Mouse (Mus musculus): Measurements from ENCODE around the gene Slc35b1.

Gene Slc35b1

GRCm38 (mm10) chr11:95384319-95384972 lies at the start of gene Slc35b1:
Gene Slc35b1, plus strand, starts transcription at chr11:95384692.
- TF ChIP-seq GATA4 (IDR thresholded peaks at IDR 0.05; ENCODE audit: insufficient replicate concordance, low read length) = peak; percentile 64; the same call in 1 of the 2 replicates

- no peak for TF ChIP-seq GATA4 (IDR thresholded peaks at IDR 0.05; ENCODE audit: insufficient replicate concordance, low read length)
These were observed 47.8 kb upstream of the Slc35b1 start, which contains the start of gene Fam117a for GRCm38 (mm10) chr11:95336568-95337128. Gene Fam117a, plus strand, starts transcription at chr11:95337018.

DNA sequence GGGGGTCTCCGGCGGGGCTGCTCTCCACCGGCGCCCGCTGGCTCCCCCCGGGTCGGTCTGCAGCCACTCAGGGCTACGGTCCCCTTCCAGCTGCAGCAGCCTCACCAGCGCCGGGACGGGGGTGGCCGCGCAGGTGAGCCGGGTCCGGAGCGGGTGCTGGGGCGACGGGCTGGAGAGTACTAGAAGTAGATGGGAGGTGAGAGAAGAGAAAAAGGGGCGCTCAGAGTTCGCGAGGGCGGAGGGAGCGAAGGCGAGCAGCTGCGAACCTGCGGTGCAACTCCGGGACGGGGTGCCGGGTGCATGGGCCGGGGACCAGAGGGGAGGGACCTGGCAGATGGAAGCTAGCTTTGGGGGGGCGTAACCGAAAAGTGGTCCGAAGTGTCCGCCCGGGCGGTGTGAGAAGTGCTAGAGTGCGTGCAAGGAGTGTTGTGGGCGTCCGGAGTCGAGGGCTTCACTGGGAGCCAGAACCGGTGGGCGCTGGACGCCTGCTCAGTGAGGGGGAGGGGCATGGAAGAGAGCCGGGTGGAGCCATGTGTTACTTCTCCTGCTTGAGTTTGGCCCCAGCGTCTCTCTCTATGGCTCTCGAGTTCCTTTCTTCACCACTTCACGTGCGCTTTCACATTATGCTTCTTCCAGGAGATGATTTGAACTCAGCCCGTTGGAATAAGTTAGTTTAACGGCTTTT lies 47.2 kb upstream of the Slc35b1 start:
- TF ChIP-seq GATA4 (IDR thresholded peaks at IDR 0.05; ENCODE audit: insufficient replicate concordance, low read length) = no peak

DNA sequence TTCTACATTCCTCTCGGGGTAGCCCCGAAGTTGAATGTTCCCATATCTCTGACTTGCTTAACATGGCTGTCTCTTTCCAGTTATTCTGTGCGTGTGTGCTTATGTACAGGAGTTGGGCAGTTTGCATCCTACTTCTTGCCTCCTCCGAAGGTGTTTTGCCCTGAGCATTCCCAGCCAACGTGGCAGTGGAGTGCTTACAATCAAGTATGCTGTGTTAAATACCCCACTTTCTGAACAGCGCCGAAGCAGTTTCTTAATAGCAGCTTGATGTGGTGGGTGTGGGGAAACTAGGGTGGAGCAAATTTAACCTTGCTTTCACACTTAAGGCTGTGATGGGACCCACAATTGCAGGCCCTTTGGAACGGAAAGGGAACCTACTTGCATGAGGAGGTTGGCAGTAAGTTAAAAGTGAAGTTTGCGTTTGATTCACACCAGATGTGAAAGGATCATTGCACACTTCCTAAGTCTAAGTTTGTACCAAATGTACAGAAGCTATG lies 46.6 kb upstream of the Slc35b1 start:
- no peak for TF ChIP-seq GATA4 (IDR thresholded peaks at IDR 0.05; ENCODE audit: insufficient replicate concordance, low read length)

DNA sequence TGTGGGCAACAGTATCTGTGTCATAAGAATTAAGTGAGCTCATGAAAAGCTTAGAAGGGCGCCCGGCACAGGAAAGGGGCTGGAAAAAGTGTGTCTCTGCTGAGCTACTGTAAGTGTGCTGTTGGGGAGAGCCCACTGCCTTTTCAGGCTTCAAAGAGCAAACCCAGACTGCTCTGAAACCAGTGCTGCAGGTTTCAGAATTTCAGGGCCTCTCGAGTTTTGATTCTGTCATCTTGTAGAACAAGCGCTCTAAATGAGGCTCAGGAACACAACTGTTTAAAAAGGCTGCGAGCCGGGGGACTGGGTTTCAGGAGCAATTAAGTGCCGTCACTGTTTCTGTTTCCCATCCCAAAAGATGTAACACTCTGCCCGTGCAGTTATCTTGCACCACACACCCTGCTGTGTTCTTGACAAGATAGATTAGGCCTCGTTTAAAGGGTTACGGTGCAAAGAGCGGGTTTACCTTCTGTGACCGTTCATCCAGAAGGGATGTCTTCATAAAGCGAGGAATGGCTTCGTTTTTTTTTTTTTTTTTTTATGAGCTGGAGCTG lies 44.9 kb upstream of the Slc35b1 start:
- no peak for TF ChIP-seq GATA4 (IDR thresholded peaks at IDR 0.05; ENCODE audit: insufficient replicate concordance, low read length)

GRCm38 (mm10) chr11:95340259-95340658 lies 44.2 kb upstream of the Slc35b1 start:
- TF ChIP-seq GATA4 (IDR thresholded peaks at IDR 0.05; ENCODE audit: insufficient replicate concordance, low read length) = no peak

DNA sequence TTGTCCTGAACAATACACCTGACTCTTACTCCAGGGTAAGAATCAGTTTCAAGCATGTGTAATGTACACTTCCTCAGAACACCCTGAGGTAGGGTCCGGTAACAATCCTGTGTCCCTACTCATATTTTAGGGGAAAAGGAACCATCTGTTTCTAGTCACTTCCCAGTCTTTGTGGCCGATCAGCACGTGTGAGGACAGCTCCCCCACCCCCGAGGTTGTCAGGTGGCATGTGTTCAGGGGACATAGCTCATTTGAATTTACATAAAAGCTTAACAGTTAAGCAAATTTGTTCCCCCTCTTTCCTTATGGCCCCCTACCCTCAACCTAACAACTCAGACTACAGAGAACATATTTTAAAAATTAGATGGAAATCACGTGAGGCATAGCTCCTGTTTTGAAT lies 43.8 kb upstream of the Slc35b1 start:
- no peak for TF ChIP-seq GATA4 (IDR thresholded peaks at IDR 0.05; ENCODE audit: insufficient replicate concordance, low read length)

DNA sequence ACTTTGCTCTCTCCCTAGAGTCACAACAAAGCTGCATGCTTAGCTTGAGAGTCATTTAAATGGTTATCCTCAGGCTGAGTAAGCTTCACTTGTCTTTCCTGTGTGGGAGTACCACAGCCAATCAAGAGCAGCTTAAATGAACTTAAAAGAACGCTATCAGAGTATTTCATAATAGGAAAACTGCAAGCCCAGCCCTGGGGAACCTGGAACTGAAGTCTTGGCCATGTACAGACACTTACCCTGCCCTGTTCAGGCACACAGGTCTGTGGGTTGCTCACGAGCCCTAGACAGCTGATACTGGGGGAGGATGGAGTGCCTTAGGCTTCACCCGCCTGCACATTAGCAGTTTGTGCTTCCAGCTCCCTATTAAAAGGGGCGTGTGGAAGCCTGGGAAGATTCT lies 41.3 kb upstream of the Slc35b1 start:
- no peak for TF ChIP-seq GATA4 (IDR thresholded peaks at IDR 0.05; ENCODE audit: insufficient replicate concordance, low read length)

GRCm38 (mm10) chr11:95344181-95344580 lies 40.3 kb upstream of the Slc35b1 start:
- no peak for TF ChIP-seq GATA4 (IDR thresholded peaks at IDR 0.05; ENCODE audit: insufficient replicate concordance, low read length)

GRCm38 (mm10) chr11:95350289-95350688 lies 34.2 kb upstream of the Slc35b1 start:
- TF ChIP-seq GATA4 (IDR thresholded peaks at IDR 0.05; ENCODE audit: insufficient replicate concordance, low read length) = no peak

GRCm38 (mm10) chr11:95350960-95351359 lies 33.5 kb upstream of the Slc35b1 start:
- no peak for TF ChIP-seq GATA4 (IDR thresholded peaks at IDR 0.05; ENCODE audit: insufficient replicate concordance, low read length)

GRCm38 (mm10) chr11:95352686-95353085 lies 31.8 kb upstream of the Slc35b1 start:
- no peak for TF ChIP-seq GATA4 (IDR thresholded peaks at IDR 0.05; ENCODE audit: insufficient replicate concordance, low read length)

GRCm38 (mm10) chr11:95353226-95353625 lies 31.3 kb upstream of the Slc35b1 start:
- TF ChIP-seq GATA4 (IDR thresholded peaks at IDR 0.05; ENCODE audit: insufficient replicate concordance, low read length) = no peak

DNA sequence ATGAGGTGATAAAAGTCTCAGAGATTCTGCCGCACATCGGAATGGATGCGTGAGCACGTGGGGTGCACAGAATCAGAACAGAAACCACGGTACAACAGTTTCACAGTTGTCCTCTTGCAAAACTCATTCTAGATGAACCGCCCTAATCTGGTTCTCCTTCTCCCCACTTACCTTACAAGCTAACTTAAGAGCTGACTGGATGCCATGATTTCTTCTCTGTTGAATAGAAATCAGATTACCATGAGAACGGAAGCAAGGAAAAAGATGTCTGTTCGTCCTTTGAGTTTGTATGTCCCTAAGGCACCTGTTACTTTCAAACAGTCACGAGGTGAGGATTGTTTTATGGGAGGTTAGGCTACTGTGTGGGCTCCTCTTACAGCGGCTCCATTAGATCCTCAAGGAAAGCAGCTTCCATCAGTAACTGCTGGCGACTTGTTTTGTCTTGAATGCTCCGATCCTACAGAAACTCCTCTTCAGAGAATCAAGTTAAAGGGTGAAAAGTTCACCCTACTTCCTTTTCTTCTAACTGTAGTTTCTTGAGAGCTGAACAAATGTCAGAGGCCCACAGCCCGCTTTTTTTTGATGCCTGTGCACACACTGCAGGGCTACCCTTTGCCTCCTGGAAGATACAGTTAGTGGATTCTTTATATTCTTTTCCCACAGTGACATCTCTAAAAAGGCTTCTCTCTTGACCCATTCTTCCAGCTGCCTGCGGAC lies 30.1 kb upstream of the Slc35b1 start:
- TF ChIP-seq GATA4 (IDR thresholded peaks at IDR 0.05; ENCODE audit: insufficient replicate concordance, low read length) = no peak
